23 mouse cellular contexts compared by ENCODE assay signal in the genomic region with DNA sequence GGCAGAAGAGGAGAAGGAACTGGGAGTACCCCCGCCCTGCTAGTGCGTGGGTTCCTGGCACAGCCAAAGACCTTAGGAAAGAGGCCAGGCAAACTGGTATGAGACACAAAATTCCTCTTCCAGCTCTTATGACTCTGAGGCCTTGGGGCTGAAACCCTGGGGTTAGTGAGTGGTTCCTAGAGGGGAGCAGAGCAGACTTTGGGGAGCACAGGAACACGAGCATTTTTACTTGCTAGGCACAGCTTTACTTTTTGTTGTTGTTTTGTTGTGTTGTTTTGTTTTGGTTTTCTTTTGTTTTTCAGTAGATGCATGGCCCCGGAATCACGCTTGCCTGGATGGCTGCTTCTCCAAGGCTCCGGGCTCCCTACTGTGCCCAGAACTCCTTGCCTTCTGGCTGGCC. TPM values are rescaled to one million over a fixed set of nuclear protein-coding genes. Genes with fewer than 3 reads are reported as not detected.
DNase-seq lines count a peak whose midpoint lies in the region; ATAC-seq lines count a peak whose summit lies in the region.
"Had no signal": no experiment of that assay in that cellular context is flagged by ENCODE, and none has a peak within 500 bp of the region (broad histone marks: within the 10 kb centered on the region; RNA-seq: fewer than 3 reads in every experiment).

No protein-coding gene starts in this region.

- peaks cover 83% of the 10 kb centered on the region for H3K4me1 ChIP-seq in kidney, embryonic 15.5 days
- peaks cover 53% of the 10 kb centered on the region for H3K4me1 ChIP-seq in embryonic facial prominence, embryonic 12.5 days
- H3K4me1 ChIP-seq in limb, embryonic 10.5 days, result peaks cover 100% of the 10 kb centered on the region
- H3K4me1 ChIP-seq in neural tube, embryonic 12.5 days, result peaks cover 49% of the 10 kb centered on the region

- WGBS in kidney, embryonic 15.5 days, result 20% methylated on average over 6 of the region's 6 CpGs
- WGBS in embryonic facial prominence, embryonic 12.5 days, result 13% methylated on average over 6 of the region's 6 CpGs
- 5% methylated on average over 6 of the region's 6 CpGs for WGBS in limb, embryonic 10.5 days
- 3% methylated on average over 6 of the region's 6 CpGs for WGBS in neural tube, embryonic 12.5 days

- H3K27ac ChIP-seq in kidney, embryonic 15.5 days, result peak overlapping the region; percentile 77
- H3K27ac ChIP-seq in embryonic facial prominence, embryonic 12.5 days, result no peak overlapping the region
- peak overlapping the region; percentile 93 for H3K27ac ChIP-seq in limb, embryonic 10.5 days
- H3K27ac ChIP-seq in neural tube, embryonic 12.5 days, result no peak overlapping the region

- no peak overlapping the region for H3K9ac ChIP-seq in kidney, embryonic 15.5 days
- H3K9ac ChIP-seq in embryonic facial prominence, embryonic 12.5 days, result peak overlapping the region; percentile 30; the same call in 1 of the 2 replicates
- no peak overlapping the region for H3K9ac ChIP-seq in neural tube, embryonic 12.5 days
- H3K9ac ChIP-seq: lung, embryonic 14.5 days had no signal

- ATAC-seq in kidney, embryonic 15.5 days (replicated peaks; ENCODE audit: low FRiP score), result no peak
- ATAC-seq in embryonic facial prominence, embryonic 12.5 days (ENCODE audit: insufficient number of reproducible peaks, insufficient read depth, low FRiP score, low TSS enrichment), result no peak
- no peak for ATAC-seq in neural tube, embryonic 12.5 days (ENCODE audit: low FRiP score, low read depth)
- ATAC-seq: forebrain, embryonic 14.5 days had no signal

- H3K36me3 ChIP-seq in kidney, embryonic 15.5 days, result no peaks in the 10 kb centered on the region
- H3K36me3 ChIP-seq in embryonic facial prominence, embryonic 12.5 days, result no peaks in the 10 kb centered on the region
- H3K36me3 ChIP-seq in limb, embryonic 10.5 days, result peaks cover 29% of the 10 kb centered on the region
- H3K36me3 ChIP-seq in neural tube, embryonic 12.5 days, result no peaks in the 10 kb centered on the region

- H3K9me3 ChIP-seq in kidney, embryonic 15.5 days (replicated peaks), result no peaks in the 10 kb centered on the region
- H3K9me3 ChIP-seq in embryonic facial prominence, embryonic 12.5 days, result no peaks in the 10 kb centered on the region
- H3K9me3 ChIP-seq in limb, embryonic 10.5 days (replicated peaks), result no peaks in the 10 kb centered on the region
- no peaks in the 10 kb centered on the region for H3K9me3 ChIP-seq in neural tube, embryonic 12.5 days

- peaks cover 99% of the 10 kb centered on the region for H3K27me3 ChIP-seq in kidney, embryonic 15.5 days
- peaks cover 95% of the 10 kb centered on the region for H3K27me3 ChIP-seq in embryonic facial prominence, embryonic 12.5 days
- H3K27me3 ChIP-seq in limb, embryonic 10.5 days (ENCODE audit: low read depth, poor library complexity, severe bottlenecking), result peaks cover 86% of the 10 kb centered on the region
- peaks cover 96% of the 10 kb centered on the region for H3K27me3 ChIP-seq in neural tube, embryonic 12.5 days (replicated peaks)

- peak overlapping the region; percentile 51; the same call in 1 of the 2 replicates for H3K4me2 ChIP-seq in kidney, embryonic 15.5 days
- H3K4me2 ChIP-seq in embryonic facial prominence, embryonic 12.5 days (replicated peaks), result no peak overlapping the region
- peak overlapping the region; percentile 51 for H3K4me2 ChIP-seq in neural tube, embryonic 12.5 days (replicated peaks)
- H3K4me2 ChIP-seq: lung, embryonic 14.5 days had no signal

- no peak for DNase-seq in kidney, adult 9 months
- DNase-seq in limb, embryonic 10.5 days (ENCODE audit: low spot score), result peak; percentile 41
- DNase-seq in gastrocnemius, postnatal 4 days (ENCODE audit: low spot score in 2 of 2), result no peak
- no peak for DNase-seq in left cerebral cortex, postnatal 4 days
- DNase-seq in retina, postnatal 1 day, result no peak
- DNase-seq: adrenal gland, adult 2 months; cerebellum, adult 11-12 months; layer of hippocampus, postnatal 36 days; lung, embryonic 14.5 days; right cerebral cortex, adult 18-20 months; thymus, adult 2 months had no signal

- intact Hi-C loops in left cerebral cortex, postnatal 4 days (cut with DNase I), result no loop called here

- H3K4me3 ChIP-seq in kidney, embryonic 15.5 days (replicated peaks), result no peak overlapping the region
- no peak overlapping the region for H3K4me3 ChIP-seq in embryonic facial prominence, embryonic 12.5 days
- H3K4me3 ChIP-seq in limb, embryonic 10.5 days, result peak overlapping the region; percentile 79
- H3K4me3 ChIP-seq in neural tube, embryonic 12.5 days, result no peak overlapping the region

RNA-seq across cellular contexts. Expression of a gene that starts 10.7 kb away (rescaled TPM):
- 1.1 and 1.2 TPM in 2 replicates for polyA plus RNA-seq in kidney, embryonic 15.5 days (2015; fragmentation: Nextera tagmentation; extraction: Ambion mirVana)
- polyA plus RNA-seq in embryonic facial prominence, embryonic 12.5 days (2016; fragmentation: Nextera tagmentation; extraction: Ambion mirVana), result 0.74 and 1.0 TPM in 2 replicates
- 11.0 and 13.9 TPM in 2 replicates for polyA plus RNA-seq in limb, embryonic 10.5 days (2016; fragmentation: Nextera tagmentation; extraction: Ambion mirVana)
- 4.6 and 4.7 TPM in 2 replicates for polyA plus RNA-seq in neural tube, embryonic 12.5 days (2016; fragmentation: Nextera tagmentation; extraction: Ambion mirVana)
- total RNA-seq in gastrocnemius, postnatal 4 days (2021), result 1 to 10 TPM in 1 of 2 experiments, under 1 TPM in 1; 0.98 to 1.3 TPM
- total RNA-seq in left cerebral cortex, postnatal 4 days (2021), result under 1 TPM; 0.24 to 0.26 TPM
- total RNA-seq: adrenal gland, adult 2 months; common myeloid progenitor, adult 5-6 weeks; liver, adult 2 months; megakaryocyte, adult 5-6 weeks; neutrophil, adult 5-6 weeks had no signal
- polyA plus RNA-seq: adrenal gland, adult 2 months; C2C12; heart, postnatal 0 days; intestine, embryonic 14.5 days; liver, adult 2 months; stomach, embryonic 14.5 days had no signal

Comparison
In these comparisons a context has a peak if more than half of its experiments do, and no peak if none do; other contexts are left out.
1. H3K27ac ChIP-seq: peak in kidney, embryonic 15.5 days (single experiment) and limb, embryonic 10.5 days (single experiment); none in embryonic facial prominence, embryonic 12.5 days (single experiment) and neural tube, embryonic 12.5 days (single experiment).